Mouse (Mus musculus): Measurements from ENCODE around the gene Tcp11l2. TPM values are rescaled to one million over a fixed set of nuclear protein-coding genes. Genes with fewer than 3 reads are reported as not detected.
A peak's percentile ranks its signal among the peaks of the same experiment; 100 is the strongest.

The Tcp11l2 gene
- polyA plus RNA-seq, 1 experiment = 10.3 TPM

GRCm38 (mm10) chr10:84531576-84531975, 44.9 kb upstream of the Tcp11l2 start:
- H3ac ChIP-seq (ENCODE audit: control insufficient read depth, insufficient read length) = no peak overlapping the region
- peak overlapping the region; percentile 68 for H3K4me3 ChIP-seq
- no peak for TF ChIP-seq REST (IDR thresholded peaks at IDR 0.05; ENCODE audit: insufficient read depth, insufficient read length)
- no peak for TF ChIP-seq MYOG (IDR thresholded peaks at IDR 0.05; ENCODE audit: control insufficient read depth in 1 of 3, insufficient read depth in 1 of 3, insufficient read length in 2 of 3, low read depth in 2 of 3)
- H3K4me2 ChIP-seq (ENCODE audit: low read depth) = peak overlapping the region; percentile 92
- peaks cover 12% of the 10 kb centered on the region for H3K36me3 ChIP-seq (ENCODE audit: control insufficient read depth, insufficient read depth)
- H3K79me2 ChIP-seq (ENCODE audit: control insufficient read depth, insufficient read depth) = peaks cover 49% of the 10 kb centered on the region
- H3K27me3 ChIP-seq (ENCODE audit: control insufficient read depth, insufficient read depth, insufficient read length) = no peaks in the 10 kb centered on the region

- H3K79me2 ChIP-seq (ENCODE audit: control insufficient read depth, insufficient read depth) = peaks cover 49% of the 10 kb centered on the region
Observed at GRCm38 (mm10) chr10:84532191-84532889, 44.1 kb upstream of the Tcp11l2 start.

GRCm38 (mm10) chr10:84532911-84533882, 43.2 kb upstream of the Tcp11l2 start:
- Histone ChIP-seq H3K36me3 (ENCODE audit: control insufficient read depth, insufficient read depth) (peaks cover 5% of the 10 kb centered on the region), H3ac (ENCODE audit: control insufficient read depth, insufficient read length) (peak overlapping the region; percentile 46), H3K27me3 (ENCODE audit: control insufficient read depth, insufficient read depth, insufficient read length) (no peaks in the 10 kb centered on the region), H3K4me3 (peak overlapping the region; percentile 68), H3K4me2 (ENCODE audit: low read depth) (peak overlapping the region; percentile 92), H3K79me2 (ENCODE audit: control insufficient read depth, insufficient read depth) (peaks cover 46% of the 10 kb centered on the region)
- TF ChIP-seq POLR2A (IDR thresholded peaks at IDR 0.05; ENCODE audit: insufficient read length, low read depth) (peak; percentile 44), MYOD1 (IDR thresholded peaks at IDR 0.05; ENCODE audit: control insufficient read depth in 1 of 3, insufficient read length in 2 of 3, low read depth in 2 of 3) (peak in 1 of 3 experiments; percentile 24), USF1 (IDR thresholded peaks at IDR 0.05; ENCODE audit: low read depth) (no peak), POLR2AphosphoS2 (IDR thresholded peaks at IDR 0.05; ENCODE audit: insufficient read length, low read depth) (no peak), TCF3 (IDR thresholded peaks at IDR 0.05; ENCODE audit: insufficient read length, low read depth) (no peak), CEBPB (IDR thresholded peaks at IDR 0.05; ENCODE audit: insufficient read depth, poor library complexity, severe bottlenecking) (no peak), TCF12 (IDR thresholded peaks at IDR 0.05; ENCODE audit: insufficient read depth, poor library complexity, severe bottlenecking) (no peak)

More at GRCm38 (mm10) chr10:84532191-84532889, 44.1 kb upstream of the Tcp11l2 start:
- Histone ChIP-seq H3K4me2 (ENCODE audit: low read depth) (peak overlapping the region; percentile 92), H3ac (ENCODE audit: control insufficient read depth, insufficient read length) (peak overlapping the region; percentile 46), H3K27me3 (ENCODE audit: control insufficient read depth, insufficient read depth, insufficient read length) (no peaks in the 10 kb centered on the region), H3K36me3 (ENCODE audit: control insufficient read depth, insufficient read depth) (peaks cover 5% of the 10 kb centered on the region), H3K4me3 (peak overlapping the region; percentile 68)
- TF ChIP-seq E2F4 (IDR thresholded peaks at IDR 0.05; ENCODE audit: insufficient read depth) = peak; percentile 63
- peak; percentile 14 for TF ChIP-seq POLR2AphosphoS2 (IDR thresholded peaks at IDR 0.05; ENCODE audit: insufficient read length, low read depth)
- TF ChIP-seq MYOD1 (IDR thresholded peaks at IDR 0.05; ENCODE audit: control insufficient read depth in 1 of 3, insufficient read length in 2 of 3, low read depth in 2 of 3) = peak in 1 of 3 experiments; percentile 38
- TF ChIP-seq REST (IDR thresholded peaks at IDR 0.05; ENCODE audit: insufficient read depth, insufficient read length) = no peak

- Histone ChIP-seq H3K36me3 (ENCODE audit: control insufficient read depth, insufficient read depth) (peaks cover 5% of the 10 kb centered on the region), H3K4me3 (peak within 1 kb of the TSS; percentile 68), H3K79me2 (ENCODE audit: control insufficient read depth, insufficient read depth) (peaks cover 38% of the 10 kb centered on the region), H3K4me2 (ENCODE audit: low read depth) (peak within 1 kb of the TSS; percentile 92), H3K27me3 (ENCODE audit: control insufficient read depth, insufficient read depth, insufficient read length) (no peaks in the 10 kb centered on the region), H3ac (ENCODE audit: control insufficient read depth, insufficient read length) (peak within 1 kb of the TSS; percentile 46)
- no peak for TF ChIP-seq SRF (IDR thresholded peaks at IDR 0.05; ENCODE audit: control insufficient read depth, insufficient read length, low read depth)
- no peak for TF ChIP-seq MAX (IDR thresholded peaks at IDR 0.05; ENCODE audit: low read depth)
- TF ChIP-seq USF1 (IDR thresholded peaks at IDR 0.05; ENCODE audit: low read depth) = no peak
- TF ChIP-seq POLR2AphosphoS2 (IDR thresholded peaks at IDR 0.05; ENCODE audit: insufficient read length, low read depth) = peak; percentile 83
- peak in 1 of 3 experiments; percentile 40 for TF ChIP-seq MYOG (IDR thresholded peaks at IDR 0.05; ENCODE audit: control insufficient read depth in 1 of 3, insufficient read depth in 1 of 3, insufficient read length in 2 of 3, low read depth in 2 of 3)
- TF ChIP-seq MYOD1 (IDR thresholded peaks at IDR 0.05; ENCODE audit: control insufficient read depth in 1 of 3, insufficient read length in 2 of 3, low read depth in 2 of 3) = no peak
- no peak for TF ChIP-seq TCF12 (IDR thresholded peaks at IDR 0.05; ENCODE audit: insufficient read depth, poor library complexity, severe bottlenecking)
- TF ChIP-seq POLR2A (IDR thresholded peaks at IDR 0.05; ENCODE audit: insufficient read length, low read depth) = peak; percentile 74
Observed at GRCm38 (mm10) chr10:84533912-84534671, 42.3 kb upstream of the Tcp11l2 start, which contains the start of gene Ckap4. Gene Ckap4, minus strand, starts transcription at chr10:84534062.

Data from myocyte (in vitro differentiated cells).